Mouse (Mus musculus): ENCODE measurements at regions not wholly inside any gene's neighbourhood (a gene's known extent, or its start where the extent isn't known, plus 50 kb on each side); places are given as distances from the start of the nearest gene placed in this dataset.
A peak's percentile ranks its signal among the peaks of the same experiment; 100 is the strongest.

GRCm38 (mm10) chr12:109539046-109539445 lies 61.1 kb downstream of the Rtl1 start:
- DNase-seq, result no peak

- DNase-seq, result no peak
Observed at GRCm38 (mm10) chr12:109538641-109539040, 61.5 kb downstream of the Rtl1 start.

DNA sequence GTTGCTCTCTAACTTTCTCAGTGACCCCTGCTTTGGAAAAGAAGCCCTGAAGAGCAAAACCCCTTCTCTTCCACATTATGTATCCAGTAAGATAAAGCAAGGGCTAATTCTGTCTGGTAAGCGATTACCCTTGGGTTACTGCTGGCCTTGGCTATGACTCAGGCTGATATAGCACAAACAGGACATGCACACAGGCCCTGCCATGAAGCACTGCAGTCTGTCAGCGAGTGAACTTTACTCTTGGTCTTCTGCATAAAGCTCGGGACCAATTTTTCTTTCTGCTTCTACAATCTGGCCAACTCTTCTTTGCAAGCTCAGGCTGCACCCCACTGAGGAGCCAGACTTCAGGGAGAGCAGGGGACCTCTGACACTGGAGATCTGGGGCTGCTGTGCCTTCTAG lies 63.6 kb downstream of the Rtl1 start:
- DNase-seq, result no peak

DNA sequence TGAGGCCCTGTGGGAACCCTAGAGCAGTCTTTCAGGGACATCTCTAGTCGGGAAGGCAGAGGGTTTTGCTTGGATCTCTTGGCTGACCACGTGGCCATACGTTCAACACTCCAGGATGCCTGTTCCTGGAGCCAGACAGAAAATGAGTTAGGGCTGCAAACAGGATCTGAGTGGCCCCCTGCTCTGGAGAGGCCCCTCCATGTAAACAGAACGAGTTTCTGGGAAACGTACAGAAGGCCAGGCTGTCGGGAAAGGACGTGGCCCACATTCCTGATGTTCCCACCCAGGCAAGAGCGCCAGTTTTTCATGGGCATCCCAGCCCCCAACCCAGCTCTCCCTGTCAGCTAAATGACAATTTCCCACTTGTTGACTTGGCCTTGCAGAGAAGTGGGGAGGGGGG lies 67.7 kb downstream of the Rtl1 start:
- no peak for DNase-seq

DNA sequence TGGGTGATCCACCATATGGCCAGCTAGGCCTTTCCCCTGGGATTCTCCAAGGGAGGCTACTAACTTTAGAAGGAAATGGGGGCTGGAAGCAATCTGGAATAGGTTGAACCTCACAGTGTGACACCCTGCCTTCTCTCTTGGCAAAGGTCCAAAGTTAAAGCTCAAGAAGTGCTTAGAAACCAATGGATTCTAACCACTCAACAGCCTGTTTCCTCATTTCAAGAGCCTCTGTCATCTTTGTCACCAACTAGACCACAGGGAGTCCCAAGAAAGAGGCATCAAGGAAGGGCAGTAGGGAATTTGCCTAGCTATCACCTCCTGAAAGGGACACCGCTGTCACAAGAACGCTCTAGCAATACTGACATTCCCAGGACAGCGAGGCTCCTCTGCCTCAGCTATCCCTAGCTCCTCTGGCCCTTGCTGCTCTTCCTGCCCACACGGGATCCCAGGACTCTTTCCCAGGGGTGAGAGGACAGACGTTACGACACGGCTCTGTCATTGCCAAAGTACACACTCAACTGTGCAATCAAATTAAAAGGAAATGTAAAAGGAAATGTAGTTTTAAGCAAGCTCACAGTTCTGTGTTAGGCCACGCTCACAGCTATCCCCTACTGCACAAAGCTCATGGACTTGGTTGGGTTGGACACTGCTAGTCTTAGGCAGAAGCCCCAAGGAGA lies 68.6 kb downstream of the Rtl1 start:
- peak; percentile 20 to 53 for DNase-seq

DNA sequence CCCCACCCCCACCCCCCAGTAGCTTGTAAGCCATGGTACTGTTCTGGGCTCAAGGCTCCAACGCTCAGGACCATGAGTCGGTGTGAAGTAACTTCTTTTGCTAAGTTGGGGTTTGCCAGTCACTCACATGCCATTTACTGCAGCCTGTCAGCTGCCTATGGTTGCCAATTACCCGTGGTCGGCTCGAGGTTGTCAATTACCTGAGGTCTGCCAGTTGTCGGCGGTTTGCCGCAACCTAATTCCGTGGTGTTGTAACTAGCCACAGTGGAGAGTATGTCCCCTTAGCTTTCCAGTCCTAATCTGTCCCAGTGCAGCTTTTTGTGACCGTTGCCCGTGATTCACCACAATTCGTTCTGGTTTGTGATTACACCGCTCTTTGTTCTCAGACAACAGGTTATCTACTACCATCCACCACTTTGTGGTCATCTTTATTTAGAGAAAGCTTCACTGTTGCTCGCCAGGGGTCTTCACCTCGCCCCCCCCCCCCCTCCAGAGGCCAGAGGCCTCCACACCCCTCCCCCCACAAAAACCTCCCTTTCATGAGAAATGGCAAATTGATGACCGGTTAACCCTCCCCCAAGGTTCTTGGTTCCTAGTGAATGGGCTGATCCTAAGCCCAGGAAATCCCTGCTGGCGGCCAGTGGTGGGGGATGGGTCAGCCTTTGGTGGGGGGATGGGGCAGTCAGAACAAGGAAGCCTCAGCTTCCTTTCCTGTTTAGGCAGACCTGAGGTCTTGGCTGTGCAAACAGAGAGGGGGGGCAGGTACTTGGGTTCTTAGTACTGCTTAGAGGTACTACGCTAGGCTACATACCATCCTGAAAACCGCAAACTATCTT lies 69.7 kb downstream of the Rtl1 start:
- DNase-seq, result no peak

GRCm38 (mm10) chr12:109529501-109529900 lies 70.6 kb downstream of the Rtl1 start:
- no peak for DNase-seq

DNA sequence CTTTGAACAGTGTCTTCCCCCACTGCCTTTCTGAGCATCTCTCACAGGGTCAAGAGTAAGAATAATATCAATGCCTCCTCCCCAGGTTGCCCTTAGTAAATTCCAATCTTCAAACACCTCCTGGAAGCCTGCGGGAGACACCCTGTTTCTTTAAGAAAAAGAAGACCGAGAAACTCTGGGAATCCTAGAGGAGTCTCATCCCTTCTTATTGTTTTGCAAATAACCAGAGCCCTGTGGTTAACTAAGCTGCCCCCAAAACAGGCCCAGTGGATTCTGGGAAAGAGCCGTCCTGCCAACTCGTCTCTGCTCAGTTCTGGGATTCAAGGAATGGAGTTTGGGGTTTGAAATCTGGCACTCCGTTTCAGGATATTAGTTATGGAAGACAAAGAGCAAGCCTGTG lies 71.2 kb downstream of the Rtl1 start:
- DNase-seq, result no peak

GRCm38 (mm10) chr12:109528263-109528545 lies 71.9 kb downstream of the Rtl1 start:
- DNase-seq, result no peak

- DNase-seq, result no peak
Observed at GRCm38 (mm10) chr12:109527414-109528262, 72.5 kb downstream of the Rtl1 start.

DNA sequence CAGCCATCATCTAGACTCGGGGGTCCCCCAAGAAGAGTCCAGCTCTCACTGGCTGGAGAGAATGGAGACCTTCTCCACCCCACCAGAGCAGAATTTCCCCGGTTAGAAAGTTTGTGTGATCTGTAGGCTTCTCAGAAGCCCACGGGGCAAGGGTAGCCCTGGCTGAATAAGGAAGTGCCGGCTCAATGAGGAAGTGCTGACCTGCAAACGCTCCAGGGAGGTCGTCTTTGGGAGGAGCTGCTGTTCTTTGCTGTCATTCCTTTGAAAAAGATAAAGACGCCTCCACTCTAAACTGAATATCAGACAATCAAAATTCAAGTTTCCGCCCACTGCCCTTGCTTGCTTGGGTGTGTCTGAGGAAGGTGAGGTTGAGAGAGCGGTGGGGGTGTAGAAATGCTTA lies 73.0 kb downstream of the Dlk1 start:
- DNase-seq, result no peak

GRCm38 (mm10) chr12:109521199-109521780 lies 68.7 kb downstream of the Dlk1 start:
- no peak for DNase-seq

DNA sequence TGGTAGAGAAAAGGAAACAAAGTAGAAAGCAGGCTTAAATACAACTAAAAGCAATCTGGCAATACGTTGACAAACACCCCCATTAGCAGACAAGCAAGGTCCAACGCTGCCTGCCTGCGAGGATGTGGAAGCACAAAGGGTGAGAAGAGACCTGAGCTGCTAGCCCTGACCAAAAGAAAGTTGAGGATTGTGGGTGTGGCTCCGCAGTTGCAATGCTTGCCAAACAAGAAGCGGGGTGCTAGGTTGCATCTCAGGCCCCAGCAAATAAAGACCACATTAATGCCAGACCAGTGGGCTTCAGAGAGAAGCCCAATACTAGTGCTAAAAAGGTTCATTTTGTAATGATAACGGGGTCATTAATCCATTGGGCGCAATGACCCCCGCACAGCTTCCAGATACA lies 67.8 kb downstream of the Dlk1 start:
- DNase-seq, result no peak

DNA sequence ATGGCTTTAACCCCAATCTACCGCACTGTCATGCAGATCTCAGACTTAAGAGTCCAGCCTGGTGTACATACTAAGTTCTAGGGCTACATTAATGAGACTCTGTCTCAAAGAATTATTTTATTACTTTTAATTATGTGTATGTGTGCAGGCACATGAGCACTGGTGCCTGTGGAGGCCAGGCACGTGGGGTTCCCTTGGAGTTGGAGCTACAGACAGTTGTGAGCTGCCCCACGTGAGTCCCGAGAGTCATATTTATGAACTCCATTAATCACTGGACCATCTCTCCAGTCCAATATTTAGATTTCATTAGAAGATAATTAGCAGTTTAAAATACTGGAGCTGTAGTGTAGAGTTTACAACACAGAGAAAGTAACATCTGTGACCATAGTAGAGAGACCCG lies 67.2 kb downstream of the Dlk1 start:
- no peak for DNase-seq

DNA sequence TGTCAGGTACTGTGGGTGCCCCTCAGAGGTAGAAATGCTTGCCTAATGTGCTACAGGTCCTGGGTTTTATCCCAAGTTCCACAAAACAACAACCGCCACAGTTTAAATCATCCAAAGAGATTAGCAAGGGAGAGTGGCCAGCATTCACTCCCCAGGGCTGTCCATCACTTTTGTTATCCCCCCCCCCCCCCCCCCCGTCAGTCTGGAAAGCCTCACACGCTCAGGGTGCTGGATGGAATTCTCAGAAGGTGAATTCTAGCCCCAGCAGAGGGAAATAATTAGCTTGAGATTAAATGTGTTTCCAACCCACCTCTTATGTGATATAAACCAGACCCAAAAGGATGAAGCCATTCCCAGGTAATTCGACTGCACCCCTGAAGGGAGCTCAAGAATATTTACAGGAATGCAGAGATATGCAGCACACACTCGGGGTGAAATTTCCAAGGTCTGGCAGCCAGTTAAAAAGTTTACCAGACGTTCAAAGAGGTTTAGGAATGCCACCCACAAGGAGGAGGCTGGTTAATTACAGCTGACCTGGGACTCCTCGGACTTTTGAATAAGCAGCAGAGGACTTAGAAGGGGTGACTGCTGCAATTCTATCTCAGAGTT lies 65.9 kb downstream of the Dlk1 start:
- DNase-seq, result no peak

DNA sequence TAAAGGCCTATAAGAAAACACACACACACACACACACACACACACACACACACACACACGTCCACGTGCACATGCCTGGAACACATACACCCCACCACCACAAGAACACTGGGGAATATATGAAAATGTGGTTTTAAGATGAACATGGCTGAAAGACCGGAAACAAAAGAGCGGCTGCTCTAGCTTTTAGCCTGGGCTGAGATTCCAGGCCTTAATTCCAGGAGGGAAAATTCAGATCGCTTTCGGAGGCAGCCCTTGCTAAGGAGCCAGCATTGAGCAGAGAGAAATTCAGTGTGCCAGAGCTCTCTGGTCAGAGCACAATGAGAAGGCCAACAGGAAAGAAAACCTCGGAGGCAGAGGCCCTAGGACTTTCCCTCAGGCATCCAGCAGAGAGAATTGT lies 65.1 kb downstream of the Dlk1 start:
- DNase-seq, result no peak

DNA sequence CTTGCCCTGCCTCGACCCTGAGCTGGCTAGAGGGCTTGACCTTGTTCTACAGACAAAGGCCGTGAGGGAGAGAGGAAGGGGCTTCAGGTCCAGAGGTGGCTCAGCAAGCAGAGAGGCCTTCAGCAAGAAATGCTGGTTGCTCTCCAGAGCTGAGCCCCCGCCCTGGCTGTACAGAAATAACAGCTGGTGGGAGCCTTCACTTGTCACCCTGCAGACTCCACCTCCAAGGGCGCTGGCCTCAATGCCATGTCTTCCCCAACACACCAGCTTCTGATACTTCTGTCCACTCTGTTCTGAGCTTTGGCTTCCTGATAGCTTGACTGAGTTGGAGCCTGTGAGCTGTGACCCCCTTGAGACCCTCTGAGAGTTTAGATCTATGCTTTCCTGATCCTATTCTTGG lies 64.3 kb downstream of the Dlk1 start:
- DNase-seq, result no peak

GRCm38 (mm10) chr12:109514292-109514818 lies 61.7 kb downstream of the Dlk1 start:
- DNase-seq, result no peak

Measured in lung, adult 18-20 months (tissue).